ENCODE assay signal across 8 mouse cellular contexts in genomic region chr5:30709744-30710383, GRCm38 (mm10). TPM values are rescaled to one million over a fixed set of nuclear protein-coding genes. Genes with fewer than 3 reads are reported as not detected.
DNase-seq lines count a peak whose midpoint lies in the region; ATAC-seq and TF ChIP-seq lines count a peak whose summit lies in the region.

No protein-coding gene starts in this region.

- TF ChIP-seq CTCF in brain, embryonic 14.5 days (IDR thresholded peaks at IDR 0.05; ENCODE audit: borderline replicate concordance, extremely low read depth, insufficient read depth, insufficient read length) = peak; percentile 87
- peak; percentile 83 for TF ChIP-seq CTCF in forebrain, postnatal 0 days (IDR thresholded peaks at IDR 0.05; ENCODE audit: low read depth)

- WGBS in intestine, embryonic 14.5 days = 7% methylated on average over 13 of the region's 13 CpGs
- 10% methylated on average over 13 of the region's 13 CpGs for WGBS in intestine, embryonic 16.5 days
- 10% methylated on average over 13 of the region's 13 CpGs for WGBS in forebrain, postnatal 0 days
- WGBS in limb, embryonic 11.5 days = 11% methylated on average over 13 of the region's 13 CpGs

- TF ChIP-seq POLR2A in brain, embryonic 14.5 days (IDR thresholded peaks at IDR 0.05; ENCODE audit: borderline replicate concordance, extremely low read depth, insufficient read depth, insufficient read length, poor library complexity, severe bottlenecking) = no peak

- H3K27me3 ChIP-seq in intestine, embryonic 14.5 days (replicated peaks; ENCODE audit: control insufficient read depth, insufficient read depth, low read length) = peaks cover 53% of the 10 kb centered on the region
- peaks cover 30% of the 10 kb centered on the region for H3K27me3 ChIP-seq in intestine, embryonic 16.5 days (replicated peaks; ENCODE audit: control insufficient read depth, insufficient read depth, low read length)
- H3K27me3 ChIP-seq in forebrain, postnatal 0 days (ENCODE audit: insufficient read depth, low read length) = no peaks in the 10 kb centered on the region
- H3K27me3 ChIP-seq in limb, embryonic 11.5 days (ENCODE audit: control insufficient read depth, insufficient read depth, low read length) = peaks cover 24% of the 10 kb centered on the region

- H3K27ac ChIP-seq in intestine, embryonic 14.5 days (ENCODE audit: low read depth) = no peak overlapping the region
- no peak overlapping the region for H3K27ac ChIP-seq in intestine, embryonic 16.5 days (ENCODE audit: low read length)
- H3K27ac ChIP-seq in forebrain, postnatal 0 days (ENCODE audit: low read depth, low read length) = no peak overlapping the region
- H3K27ac ChIP-seq in limb, embryonic 11.5 days (replicated peaks; ENCODE audit: low read depth, low read length) = no peak overlapping the region

- peaks cover 16% of the 10 kb centered on the region for H3K4me1 ChIP-seq in intestine, embryonic 14.5 days (replicated peaks; ENCODE audit: control insufficient read depth, insufficient read depth, low read length)
- H3K4me1 ChIP-seq in intestine, embryonic 16.5 days (ENCODE audit: control insufficient read depth, insufficient read depth, low read length) = peaks cover 18% of the 10 kb centered on the region
- no peaks in the 10 kb centered on the region for H3K4me1 ChIP-seq in forebrain, postnatal 0 days (ENCODE audit: insufficient read depth)
- H3K4me1 ChIP-seq in limb, embryonic 11.5 days (ENCODE audit: control insufficient read depth, insufficient read depth, low read length) = peaks cover 12% of the 10 kb centered on the region

- H3K4me2 ChIP-seq in intestine, embryonic 14.5 days (ENCODE audit: low read length) = no peak overlapping the region
- no peak overlapping the region for H3K4me2 ChIP-seq in intestine, embryonic 16.5 days (ENCODE audit: low read depth, low read length)
- peak overlapping the region; percentile 71 for H3K4me2 ChIP-seq in forebrain, postnatal 0 days (ENCODE audit: low read depth)
- H3K4me2 ChIP-seq in limb, embryonic 11.5 days (ENCODE audit: low read depth, severe bottlenecking) = no peak overlapping the region

- peak; percentile 92 for DNase-seq in intestine, embryonic 14.5 days (ENCODE audit: low spot score)
- peak; percentile 93 for DNase-seq in brain, embryonic 14.5 days (ENCODE audit: low read depth)
- DNase-seq in forebrain, postnatal 0 days = peak; percentile 95
- peak; percentile 89 for DNase-seq in limb, embryonic 11.5 days (ENCODE audit: low spot score)
- DNase-seq in thymus, adult 18-20 months = peak; percentile 9 to 47

- no peak overlapping the region for H3K9ac ChIP-seq in intestine, embryonic 14.5 days (ENCODE audit: low read length)
- H3K9ac ChIP-seq in intestine, embryonic 16.5 days (ENCODE audit: low read depth, low read length) = no peak overlapping the region
- no peak overlapping the region for H3K9ac ChIP-seq in forebrain, postnatal 0 days
- H3K9ac ChIP-seq in limb, embryonic 11.5 days (ENCODE audit: low read length) = no peak overlapping the region

- H3K36me3 ChIP-seq in intestine, embryonic 14.5 days (ENCODE audit: control insufficient read depth, insufficient read depth, low read length) = no peaks in the 10 kb centered on the region
- no peaks in the 10 kb centered on the region for H3K36me3 ChIP-seq in intestine, embryonic 16.5 days (ENCODE audit: control insufficient read depth, insufficient read depth, low read length)
- H3K36me3 ChIP-seq in forebrain, postnatal 0 days (ENCODE audit: insufficient read depth) = no peaks in the 10 kb centered on the region
- no peaks in the 10 kb centered on the region for H3K36me3 ChIP-seq in limb, embryonic 11.5 days (ENCODE audit: control insufficient read depth, insufficient read depth, low read length)

- H3K9me3 ChIP-seq in intestine, embryonic 14.5 days (ENCODE audit: control insufficient read depth, low read length) = no peaks in the 10 kb centered on the region
- no peaks in the 10 kb centered on the region for H3K9me3 ChIP-seq in intestine, embryonic 16.5 days (ENCODE audit: control insufficient read depth, low read length)
- no peaks in the 10 kb centered on the region for H3K9me3 ChIP-seq in forebrain, postnatal 0 days (ENCODE audit: low read length)
- no peaks in the 10 kb centered on the region for H3K9me3 ChIP-seq in limb, embryonic 11.5 days (ENCODE audit: control insufficient read depth, low read length)

- H3K4me3 ChIP-seq in intestine, embryonic 14.5 days (ENCODE audit: low read depth, low read length) = no peak overlapping the region
- H3K4me3 ChIP-seq in intestine, embryonic 16.5 days (ENCODE audit: low read length) = no peak overlapping the region
- no peak overlapping the region for H3K4me3 ChIP-seq in forebrain, postnatal 0 days (ENCODE audit: low read depth, low read length)
- no peak overlapping the region for H3K4me3 ChIP-seq in limb, embryonic 11.5 days (ENCODE audit: low read depth, low read length)

- ATAC-seq in intestine, embryonic 14.5 days (replicated peaks; ENCODE audit: low FRiP score, low TSS enrichment, low read depth) = no peak
- no peak for ATAC-seq in intestine, embryonic 16.5 days
- ATAC-seq in forebrain, postnatal 0 days = no peak
- peak; percentile 35 for ATAC-seq in inflammation-experienced regulatory T-cells, adult 6 months
- no peak for ATAC-seq in limb, embryonic 11.5 days (ENCODE audit: insufficient number of reproducible peaks, low FRiP score, low TSS enrichment, low read depth)
- ATAC-seq in neutrophil, adult 5-6 weeks (ENCODE audit: extremely low read depth, insufficient number of reproducible peaks, low FRiP score, poor library complexity, severe bottlenecking) = 0 out of 2 replicates have a peak, but pooled peaks have one; percentile 38

RNA-seq across cellular contexts. Expression of gene Dpysl5, which starts 1.5 kb away (rescaled TPM):
- 8.7 and 10.4 TPM in 2 replicates for polyA plus RNA-seq in intestine, embryonic 14.5 days (2014; fragmentation: Nextera tagmentation; extraction: Ambion mirVana)
- 5.7 and 6.1 TPM in 2 replicates for polyA plus RNA-seq in intestine, embryonic 16.5 days (2015; fragmentation: Nextera tagmentation; extraction: Ambion mirVana)
- polyA plus RNA-seq in brain, embryonic 14.5 days (2012; rRNA removed) = 368 and 444 TPM in 2 replicates
- 274 and 315 TPM in 2 replicates for total RNA-seq in forebrain, postnatal 0 days (2014; rRNA removed)
- 272 and 290 TPM in 2 replicates for polyA plus RNA-seq in forebrain, postnatal 0 days (2015; fragmentation: Nextera tagmentation; extraction: Ambion mirVana)
- 1 to 10 TPM in 1 of 3 experiments, under 1 TPM in 1, not detected in 1; 0.13 to 1.5 TPM for polyA plus RNA-seq in inflammation-experienced regulatory T-cells, adult 6 months (2017; shearing (Covaris generic))
- polyA plus RNA-seq in limb, embryonic 11.5 days (2014; fragmentation: Nextera tagmentation; extraction: Ambion mirVana) = 3.9 and 5.4 TPM in 2 replicates
- not detected in 2 replicates for total RNA-seq in neutrophil, adult 5-6 weeks (2017)

RNA-seq across cellular contexts. Expression of gene Cenpa, which starts 43.3 kb away (rescaled TPM):
- polyA plus RNA-seq in intestine, embryonic 14.5 days (2014; fragmentation: Nextera tagmentation; extraction: Ambion mirVana) = 292 and 293 TPM in 2 replicates
- 166 and 186 TPM in 2 replicates for polyA plus RNA-seq in intestine, embryonic 16.5 days (2015; fragmentation: Nextera tagmentation; extraction: Ambion mirVana)
- polyA plus RNA-seq in brain, embryonic 14.5 days (2012; rRNA removed) = 55.9 and 105 TPM in 2 replicates
- 15.1 and 15.5 TPM in 2 replicates for total RNA-seq in forebrain, postnatal 0 days (2014; rRNA removed)
- 42.4 and 45.5 TPM in 2 replicates for polyA plus RNA-seq in forebrain, postnatal 0 days (2015; fragmentation: Nextera tagmentation; extraction: Ambion mirVana)
- polyA plus RNA-seq in inflammation-experienced regulatory T-cells, adult 6 months (2017; shearing (Covaris generic)) = 100 to 1,000 TPM in 1 of 3 experiments, 10 to 100 TPM in 2; 31.9 to 201 (median 58.8) TPM
- polyA plus RNA-seq in limb, embryonic 11.5 days (2014; fragmentation: Nextera tagmentation; extraction: Ambion mirVana) = 498 and 533 TPM in 2 replicates
- 56.1 and 56.7 TPM in 2 replicates for total RNA-seq in neutrophil, adult 5-6 weeks (2017)

Comparison
In these comparisons a context has a peak if more than half of its experiments do, and no peak if none do; other contexts are left out.
1. ATAC-seq: peak in inflammation-experienced regulatory T-cells, adult 6 months (single experiment) and neutrophil, adult 5-6 weeks (single experiment); none in intestine, embryonic 14.5 days (single experiment), intestine, embryonic 16.5 days (single experiment), forebrain, postnatal 0 days (single experiment) and limb, embryonic 11.5 days (single experiment).
2. DNase-seq: peak in every context shown above with its lines; median percentile 95 in forebrain, postnatal 0 days; 93 in brain, embryonic 14.5 days; 92 in intestine, embryonic 14.5 days; 89 in limb, embryonic 11.5 days; 28 in thymus, adult 18-20 months.
3. RNA of gene Dpysl5, which starts 1.5 kb away (polyA plus RNA-seq): 368 to 444 TPM in brain, embryonic 14.5 days and 272 to 290 TPM in forebrain, postnatal 0 days; 8.7 to 10.4 TPM in intestine, embryonic 14.5 days, 5.7 to 6.1 TPM in intestine, embryonic 16.5 days, 3.9 to 5.4 TPM in limb, embryonic 11.5 days and 0.13 to 1.5 TPM in inflammation-experienced regulatory T-cells, adult 6 months; every median in the first group is over 10 times any median in the second.